Mouse (Mus musculus) C3H10T1/2 (cell line): Measurements from ENCODE around the gene Crtc2. TPM values are rescaled to one million over a fixed set of nuclear protein-coding genes. Genes with fewer than 3 reads are reported as not detected.

Experiments
- polyA plus RNA-seq, 2 experiments: library from polyadenylated mRNA; unstranded; fragments of >200 nt; fragmentation: generic; extraction: Trizol; gene quantifications; one replicate each; pipeline ENCODE4 v1.2.1; 2012; ENCODE audit warnings: missing spikeins in 2 of 2

Crtc2 gene
- polyA plus RNA-seq: 10 to 100 TPM; 13.0 to 32.8 TPM

GRCm38 (mm10) chr3:90253653-90254418, at the start of gene Crtc2:
TSS of gene Crtc2 (plus strand) at chr3:90254163.

GRCm38 (mm10) chr3:90213377-90213866, 40.5 kb upstream of the Crtc2 start, which contains the start of the genes Rps27 and Rab13:
TSS of gene Rps27 (minus strand) at chr3:90213651.
TSS of gene Rab13 (plus strand) at chr3:90213695.

GRCm38 (mm10) chr3:90231507-90232333, 22.2 kb upstream of the Crtc2 start, which contains the start of gene Jtb:
TSS of gene Jtb (plus strand) at chr3:90231597.

GRCm38 (mm10) chr3:90242984-90243775, 10.8 kb upstream of the Crtc2 start, which contains the start of gene Creb3l4:
TSS of gene Creb3l4 (minus strand) at chr3:90243512.

GRCm38 (mm10) chr3:90247960-90248745, 5.8 kb upstream of the Crtc2 start, which contains the start of gene Slc39a1:
TSS of gene Slc39a1 (plus strand) at chr3:90248172.

GRCm38 (mm10) chr3:90265034-90265931, 11.3 kb downstream of the Crtc2 start, which contains the start of gene Dennd4b:
TSS of gene Dennd4b (plus strand) at chr3:90265185.

GRCm38 (mm10) chr3:90292345-90293275, 38.6 kb downstream of the Crtc2 start, which contains the start of gene Gatad2b:
TSS of gene Gatad2b (plus strand) at chr3:90293178.

Other genes with a start within 250 kb of the Crtc2 start
- 10 to 100 TPM; 11.8 to 48.9 TPM for gene 4933434E20Rik, start 202.5 kb upstream of the Crtc2 start, polyA plus RNA-seq
- gene Ubap2l, start 201.5 kb upstream of the Crtc2 start, polyA plus RNA-seq: 10 to 100 TPM; 33.7 to 88.6 TPM
- gene Tpm3, start 181.5 kb upstream of the Crtc2 start, polyA plus RNA-seq: 100 to 1,000 TPM; 187 to 204 TPM
- gene Nup210l, start 150.0 kb upstream of the Crtc2 start, polyA plus RNA-seq: under 1 TPM; 0.05 to 0.50 TPM
- gene Rps27, start 40.5 kb upstream of the Crtc2 start, polyA plus RNA-seq: 1,000 to 10,000 TPM; 5,397 to 7,090 TPM
- 10 to 100 TPM; 25.0 to 88.0 TPM for gene Rab13, start 40.5 kb upstream of the Crtc2 start, polyA plus RNA-seq
- gene Jtb, start 22.6 kb upstream of the Crtc2 start, polyA plus RNA-seq: 10 to 100 TPM in 1 of 2 experiments, 1 to 10 TPM in 1; 6.0 to 35.8 TPM
- under 1 TPM; 0.07 to 0.68 TPM for gene Creb3l4, start 10.7 kb upstream of the Crtc2 start, polyA plus RNA-seq
- 100 to 1,000 TPM in 1 of 2 experiments, 10 to 100 TPM in 1; 46.6 to 150 TPM for gene Slc39a1, start 6.0 kb upstream of the Crtc2 start, polyA plus RNA-seq
- gene Dennd4b, start 11.0 kb downstream of the Crtc2 start, polyA plus RNA-seq: 1 to 10 TPM in 1 of 2 experiments, under 1 TPM in 1; 0.66 to 4.7 TPM
- gene Gatad2b, start 39.0 kb downstream of the Crtc2 start, polyA plus RNA-seq: 1 to 10 TPM; 1.5 to 9.9 TPM
- 1 to 10 TPM in 1 of 2 experiments, under 1 TPM in 1; 0.14 to 2.2 TPM for gene Slc27a3, start 135.8 kb downstream of the Crtc2 start, polyA plus RNA-seq
- gene Ints3, start 179.5 kb downstream of the Crtc2 start, polyA plus RNA-seq: 10 to 100 TPM; 17.2 to 28.2 TPM
- 1 to 10 TPM in 1 of 2 experiments, under 1 TPM in 1; 0.48 to 1.6 TPM for gene Npr1, start 211.7 kb downstream of the Crtc2 start, polyA plus RNA-seq
- 10 to 100 TPM; 28.7 to 59.6 TPM for gene Ilf2, start 222.0 kb downstream of the Crtc2 start, polyA plus RNA-seq
- 10 to 100 TPM in 1 of 2 experiments, 1 to 10 TPM in 1; 6.5 to 42.9 TPM for gene Snapin, start 236.9 kb downstream of the Crtc2 start, polyA plus RNA-seq